In genomic region chr1:138847146-138847545, GRCm38 (mm10) we compare ENCODE assay signal across 9 mouse cellular contexts. TPM values are rescaled to one million over a fixed set of nuclear protein-coding genes. Genes with fewer than 3 reads are reported as not detected.
DNase-seq lines count a peak whose midpoint lies in the region; ATAC-seq and TF ChIP-seq lines count a peak whose summit lies in the region.
"Had no signal": no experiment of that assay in that cellular context is flagged by ENCODE, and none has a peak within 500 bp of the region (broad histone marks: within the 10 kb centered on the region; RNA-seq: fewer than 3 reads in every experiment).

No protein-coding gene starts in this region.

- DNase-seq in heart, postnatal 25 days (ENCODE audit: low spot score): no peak
- no peak for DNase-seq in ES-E14 (ENCODE audit: low read depth, low spot score)
- DNase-seq in layer of hippocampus, adult 11-12 months (ENCODE audit: low spot score): no peak
- no peak for DNase-seq in right cerebral cortex, postnatal 4 days

- intact Hi-C loops in heart, postnatal 25 days (cut with DNase I): no loop called here

- H3K4me1 ChIP-seq in heart, embryonic 12.5 days (replicated peaks): peaks cover 39% of the 10 kb centered on the region
- peaks cover 0 to 3% of the 10 kb centered on the region in 2 experiments; a peak in 1 of 4 replicates for H3K4me1 ChIP-seq in ES-E14 (ENCODE audit: control insufficient read depth in 2 of 2, insufficient read depth in 2 of 2, low read length in 2 of 2, poor library complexity in 1 of 2)
- H3K4me1 ChIP-seq in hindbrain, embryonic 13.5 days (replicated peaks): peaks cover 29% of the 10 kb centered on the region
- peaks cover 37% of the 10 kb centered on the region for H3K4me1 ChIP-seq in midbrain, embryonic 12.5 days

- in situ Hi-C loops in ES-E14 (cut with MboI; ENCODE audit: low sequenced_read_pairs in 2 of 2, unreplicated experiment in 2 of 2): loop anchor here in 1 of 2 experiments (25.0 kb wide), 1 partner anchor 315 kb away; no protein-coding TSS in a partner anchor

- peaks cover 6% of the 10 kb centered on the region; the same call in 1 of the 2 replicates for H3K36me3 ChIP-seq in heart, embryonic 12.5 days
- no peaks in the 10 kb centered on the region; the same call in 1 of the 2 replicates for H3K36me3 ChIP-seq in ES-E14 (ENCODE audit: control insufficient read depth, insufficient read depth, low read length, poor library complexity, severe bottlenecking)
- peaks cover 10% of the 10 kb centered on the region for H3K36me3 ChIP-seq in hindbrain, embryonic 13.5 days
- peaks cover 6% of the 10 kb centered on the region for H3K36me3 ChIP-seq in midbrain, embryonic 12.5 days

- H3K4me3 ChIP-seq in heart, embryonic 12.5 days: peak overlapping the region; percentile 45
- H3K4me3 ChIP-seq in ES-E14 (ENCODE audit: insufficient read depth in 1 of 2, low read depth in 1 of 2, low read length in 2 of 2, poor library complexity in 1 of 2, severe bottlenecking in 1 of 2): peak overlapping the region; percentile 22 to 40; a peak in 2 of 4 replicates
- H3K4me3 ChIP-seq in hindbrain, embryonic 13.5 days: peak overlapping the region; percentile 34
- peak overlapping the region; percentile 60 for H3K4me3 ChIP-seq in midbrain, embryonic 12.5 days

- no peak overlapping the region for H3K27ac ChIP-seq in heart, embryonic 12.5 days (ENCODE audit: poor library complexity, severe bottlenecking)
- H3K27ac ChIP-seq in ES-E14 (ENCODE audit: insufficient read depth, low read depth, low read length, poor library complexity, severe bottlenecking): no peak overlapping the region
- H3K27ac ChIP-seq in hindbrain, embryonic 13.5 days: no peak overlapping the region
- peak overlapping the region; percentile 76 for H3K27ac ChIP-seq in midbrain, embryonic 12.5 days (replicated peaks)
- H3K27ac ChIP-seq: liver, embryonic 14.5 days had no signal

- H3K4me2 ChIP-seq in heart, embryonic 12.5 days: peak overlapping the region; percentile 80
- peak overlapping the region; percentile 11; the same call in 1 of the 2 replicates for H3K4me2 ChIP-seq in hindbrain, embryonic 13.5 days
- peak overlapping the region; percentile 65 for H3K4me2 ChIP-seq in midbrain, embryonic 12.5 days (replicated peaks)

- H3K9me3 ChIP-seq in heart, embryonic 12.5 days (replicated peaks): no peaks in the 10 kb centered on the region
- H3K9me3 ChIP-seq in ES-E14 (ENCODE audit: control insufficient read depth, insufficient read depth, low read depth, low read length): no peaks in the 10 kb centered on the region
- H3K9me3 ChIP-seq in hindbrain, embryonic 13.5 days: no peaks in the 10 kb centered on the region
- no peaks in the 10 kb centered on the region for H3K9me3 ChIP-seq in midbrain, embryonic 12.5 days

- H3K27me3 ChIP-seq in heart, embryonic 12.5 days (replicated peaks): peaks cover 72% of the 10 kb centered on the region
- peaks cover 91% of the 10 kb centered on the region for H3K27me3 ChIP-seq in hindbrain, embryonic 13.5 days
- H3K27me3 ChIP-seq in midbrain, embryonic 12.5 days: peaks cover 83% of the 10 kb centered on the region

- no peak for ATAC-seq in heart, embryonic 12.5 days (ENCODE audit: insufficient number of reproducible peaks, low FRiP score)
- no peak for ATAC-seq in hindbrain, embryonic 13.5 days (ENCODE audit: low FRiP score)
- ATAC-seq in midbrain, embryonic 12.5 days (ENCODE audit: low FRiP score, low read depth): no peak
- ATAC-seq in megakaryocyte progenitor cell, adult 5-6 weeks (replicated peaks; ENCODE audit: poor library complexity): no peak

- H3K9ac ChIP-seq in heart, embryonic 12.5 days: no peak overlapping the region
- no peak overlapping the region for H3K9ac ChIP-seq in ES-E14 (ENCODE audit: insufficient read depth, low read depth, low read length, poor library complexity, severe bottlenecking)
- peak overlapping the region; percentile 59; the same call in 1 of the 2 replicates for H3K9ac ChIP-seq in hindbrain, embryonic 13.5 days
- peak overlapping the region; percentile 52 for H3K9ac ChIP-seq in midbrain, embryonic 12.5 days (replicated peaks)
- H3K9ac ChIP-seq: liver, embryonic 14.5 days had no signal

- WGBS in heart, embryonic 12.5 days: under 1% methylated on average over 21 of the region's 21 CpGs
- under 1% methylated on average over 21 of the region's 21 CpGs for WGBS in hindbrain, embryonic 13.5 days
- under 1% methylated on average over 21 of the region's 21 CpGs for WGBS in midbrain, embryonic 12.5 days

TF ChIP-seq in ES-E14, 5 proteins besides CTCF, POLR2A, EP300 and RAD21:
- TF ChIP-seq HCFC1 (IDR thresholded peaks at IDR 0.05; ENCODE audit: borderline replicate concordance, insufficient read depth, low read length) (no peak), MAFK (IDR thresholded peaks at IDR 0.05; ENCODE audit: insufficient read depth, low read depth, low read length) (no peak), CHD2 (IDR thresholded peaks at IDR 0.05; ENCODE audit: low read depth, low read length) (no peak), ZNF384 (IDR thresholded peaks at IDR 0.05; ENCODE audit: low read depth, low read length) (no peak), ZC3H11A (IDR thresholded peaks at IDR 0.05; ENCODE audit: borderline replicate concordance, low read depth, low read length) (no peak)

RNA-seq across cellular contexts. Expression of gene Lhx9, which starts 1.2 kb away (rescaled TPM):
- polyA plus RNA-seq in heart, embryonic 12.5 days (2016; fragmentation: Nextera tagmentation; extraction: Ambion mirVana): 1.0 and 1.2 TPM in 2 replicates
- total RNA-seq in heart, postnatal 25 days (2021): not detected
- total RNA-seq in ES-E14 (2012; rRNA removed): 0.40 TPM in 1 of 2 replicates, not detected in the other
- 20.5 and 26.4 TPM in 2 replicates for polyA plus RNA-seq in hindbrain, embryonic 13.5 days (2015; fragmentation: Nextera tagmentation; extraction: Ambion mirVana)
- 89.4 and 106 TPM in 2 replicates for polyA plus RNA-seq in midbrain, embryonic 12.5 days (2016; fragmentation: Nextera tagmentation; extraction: Ambion mirVana)
- not detected in 2 replicates for total RNA-seq in megakaryocyte progenitor cell, adult 5-6 weeks (2015)
- total RNA-seq in megakaryocyte progenitor cell, adult 5-6 weeks (2017): not detected in 2 replicates

RNA-seq across cellular contexts. Expression of gene 2310009B15Rik, which starts 9.5 kb away (rescaled TPM):
- polyA plus RNA-seq in heart, embryonic 12.5 days (2016; fragmentation: Nextera tagmentation; extraction: Ambion mirVana): 26.6 and 31.3 TPM in 2 replicates
- total RNA-seq in heart, postnatal 25 days (2021): 1 to 10 TPM; 8.9 to 10.0 TPM
- total RNA-seq in ES-E14 (2012; rRNA removed): 19.9 and 20.0 TPM in 2 replicates
- 35.4 and 37.1 TPM in 2 replicates for polyA plus RNA-seq in hindbrain, embryonic 13.5 days (2015; fragmentation: Nextera tagmentation; extraction: Ambion mirVana)
- 65.1 and 66.6 TPM in 2 replicates for polyA plus RNA-seq in midbrain, embryonic 12.5 days (2016; fragmentation: Nextera tagmentation; extraction: Ambion mirVana)
- total RNA-seq in megakaryocyte progenitor cell, adult 5-6 weeks (2015): 21.2 and 25.5 TPM in 2 replicates
- 17.0 and 18.9 TPM in 2 replicates for total RNA-seq in megakaryocyte progenitor cell, adult 5-6 weeks (2017)

Comparison
In these comparisons a context has a peak if more than half of its experiments do, and no peak if none do; other contexts are left out.
1. H3K4me2 ChIP-seq: peak in every context shown above with its lines; median percentile 80 in heart, embryonic 12.5 days; 65 in midbrain, embryonic 12.5 days; 11 in hindbrain, embryonic 13.5 days.
2. H3K9ac ChIP-seq: peak in hindbrain, embryonic 13.5 days (single experiment) and midbrain, embryonic 12.5 days (single experiment); none in heart, embryonic 12.5 days (single experiment) and ES-E14 (single experiment).
3. Peak in every context shown above with its lines, with median percentiles within 50 percentile points of each other: H3K4me3 ChIP-seq.